Mouse (Mus musculus): Measurements from ENCODE around the gene Rps6kb1. TPM values are rescaled to one million over a fixed set of nuclear protein-coding genes. Genes with fewer than 3 reads are reported as not detected.
A peak's percentile ranks its signal among the peaks of the same experiment; 100 is the strongest.

Gene Rps6kb1
- polyA plus RNA-seq, 1 experiment from 2014 or later, result 56.8 TPM

- no peaks in the 10 kb centered on the region for H3K4me1 ChIP-seq (ENCODE audit: control insufficient read depth, insufficient read depth, low read length)
- no peak overlapping the region for H3K4me2 ChIP-seq (ENCODE audit: low read depth, low read length)
- no peak for ATAC-seq
- no peaks in the 10 kb centered on the region for H3K36me3 ChIP-seq (ENCODE audit: control insufficient read depth, insufficient read depth, low read length)
- no peaks in the 10 kb centered on the region for H3K27me3 ChIP-seq (replicated peaks; ENCODE audit: control insufficient read depth, insufficient read depth, low read length)
- H3K27ac ChIP-seq (ENCODE audit: low read length), result no peak overlapping the region
- H3K4me3 ChIP-seq (ENCODE audit: low read length), result no peak overlapping the region
- H3K9ac ChIP-seq (ENCODE audit: low read depth, low read length), result no peak overlapping the region
- H3K9me3 ChIP-seq (ENCODE audit: control insufficient read depth, low read length), result no peaks in the 10 kb centered on the region
Measured at GRCm38 (mm10) chr11:86462579-86462978, 82.0 kb downstream of the Rps6kb1 start.

- Histone ChIP-seq H3K36me3 (ENCODE audit: control insufficient read depth, insufficient read depth, low read length) (no peaks in the 10 kb centered on the region), H3K9ac (ENCODE audit: low read depth, low read length) (no peak overlapping the region), H3K4me2 (ENCODE audit: low read depth, low read length) (no peak overlapping the region), H3K4me3 (ENCODE audit: low read length) (no peak overlapping the region), H3K27me3 (replicated peaks; ENCODE audit: control insufficient read depth, insufficient read depth, low read length) (no peaks in the 10 kb centered on the region), H3K27ac (ENCODE audit: low read length) (no peak overlapping the region), H3K9me3 (ENCODE audit: control insufficient read depth, low read length) (no peaks in the 10 kb centered on the region), H3K4me1 (ENCODE audit: control insufficient read depth, insufficient read depth, low read length) (no peaks in the 10 kb centered on the region)
- no peak for ATAC-seq
- 81% methylated on average over 6 of the region's 6 CpGs for WGBS
Measured at GRCm38 (mm10) chr11:86458866-86459265, 85.7 kb downstream of the Rps6kb1 start.

DNA sequence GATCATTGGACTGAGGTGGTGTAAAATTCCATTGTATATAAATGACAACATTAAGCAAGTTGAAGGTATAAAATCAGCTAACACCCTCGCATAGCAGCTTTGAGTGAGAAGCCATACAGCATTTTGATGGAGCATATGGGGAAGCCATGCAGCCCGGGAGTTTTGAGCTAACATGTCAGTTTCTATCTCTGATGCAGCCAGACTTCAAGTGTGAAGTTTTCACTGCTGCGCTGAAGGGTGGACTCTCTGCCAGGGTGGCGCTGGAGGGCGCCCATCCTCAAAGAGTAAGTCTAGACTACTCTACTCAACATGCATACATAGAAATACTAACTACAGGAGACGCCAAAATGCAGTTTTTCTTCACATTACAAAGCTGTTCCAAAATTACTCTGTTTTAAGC is 87.1 kb downstream of the Rps6kb1 start:
- Histone ChIP-seq H3K9me3 (ENCODE audit: control insufficient read depth, low read length) (no peaks in the 10 kb centered on the region), H3K4me3 (ENCODE audit: low read length) (no peak overlapping the region), H3K9ac (ENCODE audit: low read depth, low read length) (no peak overlapping the region), H3K4me1 (ENCODE audit: control insufficient read depth, insufficient read depth, low read length) (no peaks in the 10 kb centered on the region), H3K27ac (ENCODE audit: low read length) (no peak overlapping the region), H3K36me3 (ENCODE audit: control insufficient read depth, insufficient read depth, low read length) (no peaks in the 10 kb centered on the region), H3K4me2 (ENCODE audit: low read depth, low read length) (no peak overlapping the region), H3K27me3 (replicated peaks; ENCODE audit: control insufficient read depth, insufficient read depth, low read length) (no peaks in the 10 kb centered on the region)
- 85% methylated on average over 6 of the region's 6 CpGs for WGBS
- no peak for ATAC-seq

GRCm38 (mm10) chr11:86453991-86454390 is 90.6 kb downstream of the Rps6kb1 start:
- no peak for ATAC-seq
- H3K4me2 ChIP-seq (ENCODE audit: low read depth, low read length), result no peak overlapping the region
- H3K4me3 ChIP-seq (ENCODE audit: low read length), result no peak overlapping the region
- H3K27me3 ChIP-seq (replicated peaks; ENCODE audit: control insufficient read depth, insufficient read depth, low read length), result no peaks in the 10 kb centered on the region
- H3K9me3 ChIP-seq (ENCODE audit: control insufficient read depth, low read length), result no peaks in the 10 kb centered on the region
- no peak overlapping the region for H3K27ac ChIP-seq (ENCODE audit: low read length)
- WGBS, result 87% methylated on average over 5 of the region's 5 CpGs
- H3K36me3 ChIP-seq (ENCODE audit: control insufficient read depth, insufficient read depth, low read length), result no peaks in the 10 kb centered on the region
- H3K4me1 ChIP-seq (ENCODE audit: control insufficient read depth, insufficient read depth, low read length), result no peaks in the 10 kb centered on the region
- no peak overlapping the region for H3K9ac ChIP-seq (ENCODE audit: low read depth, low read length)

MicroRNAs within 50 kb of the gene (microRNA counts, 519-probe panel; counts per million panel counts)
- 3,635 counts per million, percentile 91 among the panel's probes with 10 or more counts for microRNA mmu-miR-21

Small RNA genes within 50 kb of the gene (microRNA-seq; reads per million reads assigned to microRNA genes)
- 24,929 reads per million, percentile 97 among the genes with 10 or more reads in this experiment for gene Mir21a

Other genes with a start within 250 kb of the Rps6kb1 start
- gene Med13, start 187.2 kb downstream of the Rps6kb1 start, polyA plus RNA-seq (2015; fragmentation: Nextera tagmentation; extraction: Ambion mirVana), result 5.8 and 5.9 TPM in 2 replicates
- gene Rnft1, start 60.1 kb downstream of the Rps6kb1 start, polyA plus RNA-seq (2015; fragmentation: Nextera tagmentation; extraction: Ambion mirVana), result 69.0 and 69.1 TPM in 2 replicates
- 9.3 and 11.4 TPM in 2 replicates for gene Tubd1, start 186 bp upstream of the Rps6kb1 start, polyA plus RNA-seq (2015; fragmentation: Nextera tagmentation; extraction: Ambion mirVana)
- 220 and 272 TPM in 2 replicates for gene Vmp1, start 139.0 kb upstream of the Rps6kb1 start, polyA plus RNA-seq (2015; fragmentation: Nextera tagmentation; extraction: Ambion mirVana)
- gene Ptrh2, start 139.2 kb upstream of the Rps6kb1 start, polyA plus RNA-seq (2015; fragmentation: Nextera tagmentation; extraction: Ambion mirVana), result 27.0 and 28.2 TPM in 2 replicates
- gene Cltc, start 212.8 kb upstream of the Rps6kb1 start, polyA plus RNA-seq (2015; fragmentation: Nextera tagmentation; extraction: Ambion mirVana), result 124 and 144 TPM in 2 replicates

All from intestine, embryonic 16.5 days (tissue).